Mouse (Mus musculus): ENCODE measurements around the gene Mlst8.
"Not testable (repeated sequence)": the region's sequence is repeated elsewhere in the genome, so short reads cannot be mapped to it uniquely, and the experiment has no call there.

The Mlst8 gene

GRCm38 (mm10) chr17:24469336-24469909, 9.5 kb downstream of the Mlst8 start:
- no peak for DNase-seq (ENCODE audit: low spot score in 2 of 2)

DNA sequence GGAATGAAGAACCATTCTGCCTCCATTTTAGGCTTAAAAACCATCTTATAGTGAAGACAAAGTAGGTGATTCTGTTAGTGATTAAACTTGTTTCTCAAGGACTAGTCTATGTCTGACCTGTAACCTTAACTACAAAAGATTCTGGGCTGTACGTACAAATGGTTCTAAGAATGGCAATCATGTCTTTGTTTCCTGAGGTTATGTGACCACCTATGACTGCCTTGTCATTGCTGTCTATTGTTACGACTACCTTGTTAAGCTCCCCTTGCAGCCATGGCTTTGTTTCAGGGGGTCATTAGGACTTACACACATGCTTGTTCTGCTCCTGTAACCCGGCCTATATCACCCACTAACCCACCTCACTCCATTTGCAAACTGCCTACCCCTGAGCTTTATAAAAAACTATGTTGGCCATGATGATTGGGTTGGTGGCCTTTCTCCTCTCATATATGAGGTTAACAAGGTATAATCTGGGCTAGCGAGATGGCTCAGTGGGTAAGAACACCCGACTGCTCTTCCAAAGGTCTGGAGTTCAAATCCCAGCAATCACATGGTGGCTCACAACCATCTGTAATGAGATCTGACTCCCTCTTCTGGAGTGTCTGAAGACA, 10.1 kb downstream of the Mlst8 start:
- DNase-seq (ENCODE audit: low spot score in 2 of 2) = no peak

GRCm38 (mm10) chr17:24463374-24464133, 15.3 kb downstream of the Mlst8 start:
- DNase-seq (ENCODE audit: low spot score in 2 of 2) = no peak

- no peak for DNase-seq (ENCODE audit: low spot score in 2 of 2)
These were observed 15.9 kb downstream of the Mlst8 start for GRCm38 (mm10) chr17:24462932-24463331.

- DNase-seq (ENCODE audit: low spot score in 2 of 2) = no peak
These were observed 17.3 kb downstream of the Mlst8 start for GRCm38 (mm10) chr17:24461580-24461979.

GRCm38 (mm10) chr17:24455523-24456206, 23.2 kb downstream of the Mlst8 start:
- not testable (repeated sequence) for DNase-seq (ENCODE audit: low spot score in 2 of 2)

DNA sequence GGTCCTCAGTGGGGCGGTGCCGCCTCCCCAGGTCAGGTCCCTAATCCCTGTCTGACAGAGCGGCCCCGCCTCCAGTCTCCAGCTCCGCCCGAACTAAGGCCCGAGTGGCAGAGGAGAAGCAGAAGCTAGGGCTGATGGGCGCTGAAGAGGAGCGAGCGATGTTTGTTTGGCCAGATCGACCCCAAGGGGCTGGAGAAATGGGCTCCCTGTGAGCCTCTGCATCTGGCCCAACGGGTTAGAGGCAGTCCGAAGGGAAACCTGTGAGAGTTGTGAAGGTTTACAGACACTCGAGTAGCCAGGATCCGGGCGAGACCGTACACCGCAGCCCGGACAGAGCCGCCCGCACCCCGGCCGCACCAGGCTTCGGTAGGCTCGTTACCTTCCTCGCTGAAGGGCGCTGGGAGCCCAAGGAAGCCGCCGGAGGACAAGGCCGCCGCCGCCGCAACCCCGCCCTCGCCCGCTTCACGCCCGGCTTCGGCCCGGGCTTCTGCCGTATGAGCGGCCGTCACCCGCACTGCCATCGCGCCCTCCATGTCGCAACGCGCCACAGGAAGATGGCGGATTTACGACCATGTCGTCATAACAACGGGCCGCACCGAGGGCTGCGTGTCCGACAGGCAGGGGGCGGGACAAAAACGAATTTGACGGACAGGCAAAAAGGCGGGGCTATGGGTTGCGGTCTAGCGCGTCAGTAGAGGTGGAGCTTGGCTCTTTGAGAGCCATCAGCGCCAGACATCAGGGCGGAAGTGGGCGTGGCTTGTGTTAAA, 23.9 kb downstream of the Mlst8 start:
- DNase-seq (ENCODE audit: low spot score in 2 of 2) = peak; percentile 99

- DNase-seq (ENCODE audit: low spot score in 2 of 2) = no peak
These were observed 24.6 kb downstream of the Mlst8 start for GRCm38 (mm10) chr17:24454218-24454755.

DNA sequence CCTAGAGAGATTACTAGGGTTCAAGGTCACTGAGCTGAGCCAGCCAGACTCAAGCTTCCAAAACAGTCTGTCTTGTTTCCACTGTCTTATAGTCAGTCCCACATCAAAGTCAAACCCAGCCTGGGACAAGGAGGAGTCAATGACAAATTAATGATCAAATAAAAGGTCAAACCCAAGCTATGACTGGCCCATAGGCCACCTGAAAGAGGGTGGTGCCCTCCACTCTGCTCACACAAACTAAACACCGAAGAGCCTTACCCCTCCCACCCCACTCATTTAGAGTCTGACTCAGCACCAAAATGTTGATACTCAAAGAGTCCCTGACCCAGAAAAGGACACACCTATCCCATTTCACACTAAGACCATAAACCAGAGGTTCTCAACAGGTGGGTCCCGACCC, 25.5 kb downstream of the Mlst8 start:
- no peak for DNase-seq (ENCODE audit: low spot score in 2 of 2)

- DNase-seq (ENCODE audit: low spot score in 2 of 2) = no peak
These were observed 27.7 kb downstream of the Mlst8 start for GRCm38 (mm10) chr17:24451220-24451619.

- DNase-seq (ENCODE audit: low spot score in 2 of 2) = no peak
These were observed 29.4 kb downstream of the Mlst8 start for GRCm38 (mm10) chr17:24449507-24449906.

DNA sequence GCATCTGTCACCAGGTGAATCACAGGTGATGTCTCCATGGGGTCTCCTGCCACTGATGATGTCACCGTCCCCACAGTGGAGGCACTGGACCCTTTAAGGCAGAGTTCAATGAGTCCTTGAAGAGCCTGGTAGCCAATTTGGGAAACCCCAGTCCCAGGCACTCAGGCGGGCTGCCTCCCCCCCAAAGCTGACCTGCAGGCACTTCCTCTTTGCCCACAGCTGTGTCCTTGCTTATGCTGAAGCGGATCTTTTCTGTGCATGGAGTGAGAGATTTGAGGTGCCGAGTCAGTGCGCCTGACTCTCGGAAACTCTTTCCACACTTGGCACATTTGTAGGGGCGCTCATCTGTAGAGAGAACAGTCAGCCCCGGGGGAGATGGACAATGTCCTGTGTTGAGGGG, 32.3 kb downstream of the Mlst8 start:
- DNase-seq (ENCODE audit: low spot score in 2 of 2) = no peak

- peak; percentile 47 to 53 for DNase-seq (ENCODE audit: low spot score in 2 of 2)
These were observed 35.5 kb downstream of the Mlst8 start for GRCm38 (mm10) chr17:24443409-24443808.

- DNase-seq (ENCODE audit: low spot score in 2 of 2) = no peak
These were observed 36.2 kb downstream of the Mlst8 start, which contains the start of gene Dnase1l2 for GRCm38 (mm10) chr17:24442632-24443155. Dnase1l2 (minus strand) TSS chr17:24443105.

DNA sequence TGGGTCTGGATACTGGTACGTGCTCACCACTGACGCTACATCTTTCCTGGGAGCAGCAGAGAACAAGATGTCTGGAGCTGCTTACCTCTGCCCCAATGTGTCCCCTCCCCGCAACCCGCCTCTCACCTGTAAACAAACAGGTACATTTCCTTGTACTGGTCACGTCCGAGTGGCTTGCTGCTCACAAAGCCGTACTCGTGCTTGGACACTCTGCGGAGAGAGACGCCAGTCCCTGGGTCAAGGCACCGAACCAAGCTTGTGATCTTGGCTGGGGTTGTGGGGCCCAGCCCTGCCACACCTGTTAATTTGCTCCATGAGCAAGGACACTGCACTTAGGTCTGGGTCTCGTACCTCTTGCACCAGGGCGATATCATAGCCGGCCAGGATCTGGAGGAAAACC, 36.8 kb downstream of the Mlst8 start:
- DNase-seq (ENCODE audit: low spot score in 2 of 2) = no peak

GRCm38 (mm10) chr17:24441148-24441547, 37.7 kb downstream of the Mlst8 start:
- DNase-seq (ENCODE audit: low spot score in 2 of 2) = no peak

DNA sequence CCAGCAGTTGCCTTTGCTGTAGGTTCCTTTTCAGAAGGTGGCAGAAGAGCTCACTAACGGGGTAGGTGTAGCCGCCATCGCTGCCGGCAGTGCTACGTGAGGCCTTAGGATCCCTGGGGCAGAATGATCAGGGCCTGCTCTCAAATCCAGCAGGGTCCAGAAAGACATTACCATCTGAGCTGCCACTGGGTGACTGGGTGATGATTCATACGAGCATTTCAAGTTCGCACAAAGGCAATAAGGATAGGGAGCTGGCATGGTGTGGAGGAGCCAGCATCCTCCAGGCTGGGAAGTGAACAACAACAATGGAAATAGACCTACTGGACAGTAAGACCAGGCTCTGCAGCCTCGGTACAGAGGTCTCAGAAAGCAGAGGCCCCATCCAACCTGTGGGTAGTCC, 38.5 kb downstream of the Mlst8 start:
- no peak for DNase-seq (ENCODE audit: low spot score in 2 of 2)

- peak; percentile 42 to 44 for DNase-seq (ENCODE audit: low spot score in 2 of 2)
These were observed 41.9 kb downstream of the Mlst8 start for GRCm38 (mm10) chr17:24437016-24437415.

GRCm38 (mm10) chr17:24429201-24429983, 49.5 kb downstream of the Mlst8 start:
- DNase-seq (ENCODE audit: low spot score in 2 of 2) = no peak

DNA sequence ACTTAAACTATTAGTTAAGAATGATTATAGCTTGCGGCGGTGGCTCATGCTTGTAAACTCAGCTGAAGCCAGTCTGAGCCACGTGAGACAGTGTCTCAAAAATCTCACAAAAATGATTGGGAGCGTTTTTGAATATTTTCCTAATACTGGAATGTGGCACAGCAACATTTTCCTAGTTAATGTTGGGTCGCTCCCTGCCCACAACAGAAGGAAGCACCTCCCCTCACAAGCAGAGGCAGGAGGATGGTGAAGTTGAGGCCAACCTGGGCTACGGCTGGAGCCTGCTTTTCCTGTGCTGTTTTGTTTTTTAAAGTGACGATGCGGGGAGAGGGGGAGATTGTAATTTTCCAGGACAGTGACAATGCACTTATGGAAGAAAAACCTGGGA, 51.7 kb downstream of the Mlst8 start:
- no peak for DNase-seq (ENCODE audit: low spot score in 2 of 2)

All from right cerebral cortex, adult 2 months (tissue).